Mouse (Mus musculus): Measurements from ENCODE around the gene Gk2. TPM values are rescaled to one million over a fixed set of nuclear protein-coding genes. Genes with fewer than 3 reads are reported as not detected.

Gk2 gene
- total RNA-seq (2021): not detected
- long read RNA-seq: 0 reads

DNA sequence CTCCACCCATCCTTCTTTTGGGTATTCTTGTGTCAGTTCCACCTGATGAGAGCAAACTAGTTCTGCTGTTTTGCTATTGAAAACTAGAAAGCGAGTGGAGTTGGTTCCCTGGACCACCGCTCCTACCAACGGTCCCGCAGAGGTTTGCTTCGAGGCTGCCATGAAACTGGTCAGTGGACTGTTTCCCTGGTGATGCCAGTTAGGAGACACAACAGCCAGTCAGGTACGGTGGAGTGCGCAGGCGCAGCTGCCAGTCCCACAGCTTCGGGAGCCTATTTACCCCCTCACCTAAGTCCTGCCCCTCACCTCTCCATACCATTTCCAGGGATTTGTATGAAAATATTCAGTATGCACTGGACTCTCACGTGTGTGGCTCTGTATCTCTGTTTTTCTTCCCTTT lies at the start of gene Gk2:
Gene Gk2, minus strand, starts transcription at position 206 of the 400 bp plus-strand sequence.
- DNase-seq (ENCODE audit: low spot score in 2 of 2): no peak

DNA sequence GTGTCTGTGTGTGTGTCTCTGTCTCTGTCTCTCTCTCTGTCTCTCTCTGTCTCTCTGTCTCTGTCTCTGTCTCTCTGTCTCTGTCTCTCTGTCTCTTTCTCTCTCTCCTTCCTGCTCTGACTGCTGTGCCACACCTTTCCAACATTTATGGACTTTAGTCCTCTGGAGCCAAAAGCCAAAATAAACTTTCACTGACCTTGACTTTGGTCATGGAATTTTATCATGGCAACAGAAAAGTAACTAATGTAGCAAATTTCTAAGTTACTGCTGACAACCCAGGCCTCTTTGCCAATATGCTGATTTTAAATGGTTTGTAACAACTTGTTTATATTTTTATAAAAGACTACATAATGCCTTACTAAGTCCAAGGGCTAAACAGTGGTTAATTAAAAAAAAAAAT lies 41.2 kb upstream of the Gk2 start:
- no peak for DNase-seq (ENCODE audit: low spot score in 2 of 2)

DNA sequence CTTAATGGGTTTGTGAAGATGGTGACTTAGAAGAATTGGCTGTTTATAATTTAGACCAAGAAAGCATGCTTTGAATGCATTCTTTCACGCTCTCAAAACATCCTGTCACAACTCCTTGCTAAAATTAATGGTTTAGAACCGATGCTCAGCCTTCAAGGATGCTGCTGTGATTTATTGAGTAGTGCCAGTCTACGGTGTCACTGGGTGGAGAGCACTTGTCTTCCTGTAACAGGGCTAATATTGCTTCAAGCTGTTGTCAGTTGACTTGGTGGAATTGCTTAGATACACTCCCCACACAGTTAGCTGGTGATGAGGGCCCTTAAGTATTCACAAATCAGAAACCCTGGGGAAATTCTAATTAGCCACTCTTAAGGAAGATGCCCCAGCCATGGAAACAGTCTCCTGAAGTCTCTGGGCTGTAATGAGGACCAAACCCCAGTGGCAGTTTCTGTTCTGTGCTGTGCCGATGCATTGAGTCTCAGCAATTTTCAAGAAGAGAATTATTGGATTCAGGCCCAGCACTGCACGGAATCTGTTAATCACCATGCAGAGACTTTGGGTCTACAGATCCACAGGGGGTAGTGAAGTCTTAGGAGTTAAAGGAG lies 38.8 kb upstream of the Gk2 start:
- DNase-seq (ENCODE audit: low spot score in 2 of 2): no peak

DNA sequence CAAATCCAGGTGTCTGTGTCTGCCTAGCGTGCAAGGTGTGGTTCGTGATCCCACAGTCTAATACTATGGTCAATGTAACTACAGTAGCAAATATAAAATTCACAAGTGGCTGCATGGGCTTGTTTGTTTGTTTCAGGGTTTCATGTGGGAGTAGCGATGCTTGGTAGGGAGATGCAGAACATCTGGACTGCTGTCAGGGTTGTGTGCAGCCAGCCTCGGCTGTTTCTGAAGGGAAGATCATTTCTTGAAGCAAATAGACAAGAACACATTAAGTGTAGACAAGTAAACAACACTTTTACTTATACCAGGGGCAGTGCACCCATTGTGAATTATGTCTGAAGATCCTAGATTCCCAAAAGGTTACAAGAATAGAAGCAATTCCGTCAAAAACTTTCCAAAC lies 36.6 kb upstream of the Gk2 start:
- DNase-seq (ENCODE audit: low spot score in 2 of 2): no peak

DNA sequence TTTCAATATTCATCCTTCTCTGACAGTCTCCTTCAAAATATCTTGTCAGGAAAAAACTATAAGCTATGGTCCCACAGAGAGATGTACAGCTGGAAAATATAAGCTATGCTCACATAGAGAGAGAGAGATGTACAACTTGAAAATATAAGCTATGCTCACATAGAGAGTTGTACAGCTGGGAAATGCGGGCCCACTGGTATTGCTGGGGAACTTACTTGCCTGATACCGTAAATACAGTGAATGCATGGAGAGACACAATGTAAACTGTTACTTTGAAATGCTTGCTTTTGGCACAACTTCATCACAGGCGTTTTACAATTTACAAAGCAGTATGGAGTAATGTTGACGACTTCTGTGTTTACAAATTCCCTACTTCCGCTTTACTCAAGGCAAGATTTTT lies 29.3 kb upstream of the Gk2 start:
- DNase-seq (ENCODE audit: low spot score in 2 of 2): no peak

DNA sequence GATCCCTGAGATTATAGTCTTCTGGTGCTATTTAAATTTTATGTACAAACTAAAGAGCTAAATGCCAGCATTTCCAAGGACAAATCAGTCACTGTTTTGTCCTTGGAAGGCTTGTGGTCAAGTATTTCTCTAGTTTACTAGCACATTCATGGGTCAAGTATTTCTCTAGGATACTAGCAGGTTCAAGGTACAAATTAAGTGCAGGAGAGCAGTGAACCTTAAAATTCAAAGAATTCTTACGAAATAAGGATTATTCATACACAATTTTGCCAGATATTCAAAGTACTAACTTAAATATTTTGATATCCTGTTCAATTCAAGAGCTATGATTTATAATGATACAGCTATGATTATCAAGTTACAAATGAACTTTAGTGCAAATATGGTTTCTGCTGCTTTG lies 23.2 kb upstream of the Gk2 start:
- no peak for DNase-seq (ENCODE audit: low spot score in 2 of 2)

DNA sequence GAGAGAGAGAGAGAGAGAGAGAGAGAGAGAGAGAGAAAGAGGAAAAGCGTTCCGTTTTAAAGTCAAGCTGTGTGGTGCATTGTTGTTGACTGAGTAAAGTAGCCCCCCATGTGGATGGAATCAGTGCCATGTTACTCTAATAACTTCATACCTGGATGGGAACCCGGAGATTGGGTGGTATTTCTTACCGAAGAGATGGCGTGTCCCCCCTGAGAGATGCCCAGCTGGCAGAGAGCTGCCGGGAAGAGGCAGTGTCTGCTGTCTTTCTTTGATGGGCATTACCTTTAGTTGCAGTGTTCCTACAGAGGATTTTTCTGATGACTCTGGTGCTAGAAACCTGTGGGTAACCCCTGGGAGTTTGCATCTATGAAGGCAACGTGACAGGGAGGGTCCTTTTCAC lies 10.4 kb upstream of the Gk2 start:
- DNase-seq (ENCODE audit: low spot score in 2 of 2): no peak

DNA sequence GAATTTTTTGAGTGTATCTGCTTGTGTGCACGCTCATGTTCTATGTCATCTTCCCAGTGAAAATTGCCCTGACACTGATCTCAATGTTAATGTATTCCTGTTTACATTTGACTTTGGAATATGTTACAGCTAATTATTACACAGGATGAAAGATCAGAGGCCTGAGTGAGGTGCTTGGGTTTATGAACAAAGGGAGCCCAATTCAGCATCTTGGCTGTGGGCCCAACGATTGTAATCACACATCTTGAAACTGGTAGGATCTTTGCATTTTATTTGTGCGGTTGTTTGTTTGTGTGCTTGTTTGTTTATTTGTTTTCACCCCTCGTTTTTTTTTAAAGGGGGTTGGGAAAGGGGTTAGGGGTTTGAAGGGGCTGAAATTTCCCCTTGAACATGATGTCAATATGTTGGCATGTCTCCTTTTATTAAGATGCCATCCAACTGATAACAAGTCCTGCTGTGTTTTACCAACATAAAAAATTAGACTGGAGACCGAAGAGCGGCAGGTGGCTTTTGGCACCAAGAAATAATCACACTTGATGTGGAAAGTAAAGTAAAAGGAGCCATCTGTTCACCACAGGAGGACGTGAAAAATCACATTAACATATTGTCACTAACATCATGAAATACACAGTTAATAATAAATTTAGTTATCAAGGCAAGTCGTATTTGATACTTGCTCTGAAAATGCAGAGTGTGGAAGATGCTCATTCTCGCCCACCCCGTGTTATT lies 9.8 kb upstream of the Gk2 start:
- DNase-seq (ENCODE audit: low spot score in 2 of 2): no peak

DNA sequence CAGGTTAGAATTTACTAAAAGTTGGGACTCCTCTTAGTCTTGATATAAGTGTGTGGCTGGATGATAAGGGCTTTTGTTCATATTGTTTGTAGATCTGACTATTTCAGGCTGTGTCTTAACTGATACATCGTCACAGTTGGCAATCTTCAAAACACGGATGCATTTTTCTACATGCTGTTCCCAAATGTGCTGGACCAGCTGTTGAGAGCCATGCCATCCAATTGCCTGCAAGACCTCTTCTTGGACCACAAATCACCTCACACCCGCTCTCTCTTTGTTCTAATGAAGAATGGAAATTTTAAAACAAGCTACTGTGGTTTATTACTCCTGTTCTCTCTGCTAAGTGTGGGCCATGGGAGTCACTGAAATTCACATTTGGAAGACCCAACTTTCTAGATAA lies 9.1 kb upstream of the Gk2 start:
- DNase-seq (ENCODE audit: low spot score in 2 of 2): no peak

DNA sequence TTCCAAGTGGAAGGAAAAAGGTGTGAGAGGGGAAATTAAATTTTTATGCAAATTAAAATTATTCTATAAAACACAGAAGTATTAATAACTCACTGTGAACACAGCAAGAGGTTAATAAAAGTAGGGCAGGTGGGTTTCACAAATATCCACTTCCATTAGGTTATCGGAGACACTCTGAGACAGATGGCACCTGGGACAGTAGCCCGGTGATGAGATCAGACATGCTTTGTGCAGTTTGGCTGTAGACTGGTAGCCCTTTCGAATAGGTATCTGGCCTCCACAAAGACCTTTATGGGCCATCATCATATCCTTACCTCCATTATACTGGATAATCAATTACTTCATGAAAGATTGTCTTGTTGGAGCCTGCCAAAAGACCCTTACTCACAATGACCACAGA lies 6.0 kb upstream of the Gk2 start:
- no peak for DNase-seq (ENCODE audit: low spot score in 2 of 2)

DNA sequence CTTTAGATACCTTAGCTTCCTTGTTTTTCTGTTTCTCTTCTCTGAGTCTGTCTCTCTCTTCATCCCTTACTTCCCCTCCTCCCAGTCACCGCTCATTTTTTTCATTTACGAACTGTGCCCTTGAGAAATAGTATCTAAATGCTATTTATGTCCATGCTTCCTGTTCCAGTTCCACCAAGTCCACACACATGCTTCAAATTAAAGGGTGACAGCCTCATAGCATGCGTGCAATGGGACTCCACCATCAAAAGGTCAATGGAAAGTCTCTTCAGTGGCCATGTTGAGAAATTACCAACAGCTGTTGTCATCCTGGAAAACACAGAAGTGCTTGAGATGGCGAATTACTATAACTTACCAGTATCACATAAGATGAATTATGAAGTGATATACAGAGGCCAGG lies 5.4 kb downstream of the Gk2 start:
- no peak for DNase-seq (ENCODE audit: low spot score in 2 of 2)

DNA sequence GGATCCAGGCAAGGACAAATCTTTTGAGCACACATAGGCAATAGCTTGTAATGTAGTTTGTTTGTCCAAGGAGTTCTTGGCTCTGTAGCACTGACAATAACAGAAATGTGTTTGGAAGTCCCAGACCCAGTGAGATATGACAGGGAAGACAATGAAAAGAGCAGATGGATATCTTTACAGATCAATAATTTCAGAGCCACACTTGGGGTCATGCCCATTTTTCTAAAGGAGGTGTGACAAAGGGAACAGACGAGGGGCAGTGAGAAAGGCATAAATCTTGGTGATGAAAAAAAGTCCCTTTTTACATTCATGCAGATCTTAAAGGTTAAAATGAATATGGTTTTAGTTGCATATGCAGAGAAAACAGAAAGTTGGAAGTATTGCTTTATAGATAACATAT lies 12.6 kb downstream of the Gk2 start:
- no peak for DNase-seq (ENCODE audit: low spot score in 2 of 2)

DNA sequence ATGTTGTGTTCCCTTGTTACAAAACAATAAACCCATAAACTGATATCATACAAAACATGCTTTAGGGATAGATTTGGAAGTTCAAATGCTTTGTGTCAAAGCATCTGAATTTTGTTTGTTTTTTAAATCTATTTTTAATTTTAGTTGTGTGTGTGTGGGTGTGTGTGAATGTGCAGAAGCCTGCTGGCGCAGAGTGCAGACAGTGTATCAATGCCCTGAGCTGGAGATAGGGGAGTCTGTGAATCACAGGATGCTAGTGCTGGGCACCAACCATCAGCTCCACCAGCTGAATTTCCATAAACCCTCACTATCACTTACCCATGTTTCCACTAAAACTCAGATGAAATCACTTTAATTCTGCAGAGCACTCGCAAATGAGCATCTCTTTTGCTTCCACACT lies 24.3 kb downstream of the Gk2 start:
- DNase-seq (ENCODE audit: low spot score in 2 of 2): no peak

DNA sequence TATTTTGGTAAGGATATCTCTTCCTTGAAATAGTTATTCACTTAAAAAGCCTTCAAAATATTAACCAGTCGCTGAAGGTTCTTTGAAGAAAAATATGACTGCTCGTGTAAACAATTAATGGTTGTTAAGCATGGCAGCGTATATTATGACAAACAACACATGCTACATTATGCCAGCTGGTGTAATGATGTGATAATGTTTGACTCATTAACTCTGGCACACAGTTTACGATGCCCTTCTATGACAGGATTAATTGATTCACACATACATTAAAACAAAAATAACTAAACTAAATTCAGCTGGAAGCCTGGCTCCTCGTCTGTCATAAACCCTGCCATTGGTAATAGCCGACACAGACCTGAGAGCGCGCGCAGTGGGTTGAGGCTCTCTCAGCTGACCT lies 26.8 kb downstream of the Gk2 start:
- no peak for DNase-seq (ENCODE audit: low spot score in 2 of 2)

DNA sequence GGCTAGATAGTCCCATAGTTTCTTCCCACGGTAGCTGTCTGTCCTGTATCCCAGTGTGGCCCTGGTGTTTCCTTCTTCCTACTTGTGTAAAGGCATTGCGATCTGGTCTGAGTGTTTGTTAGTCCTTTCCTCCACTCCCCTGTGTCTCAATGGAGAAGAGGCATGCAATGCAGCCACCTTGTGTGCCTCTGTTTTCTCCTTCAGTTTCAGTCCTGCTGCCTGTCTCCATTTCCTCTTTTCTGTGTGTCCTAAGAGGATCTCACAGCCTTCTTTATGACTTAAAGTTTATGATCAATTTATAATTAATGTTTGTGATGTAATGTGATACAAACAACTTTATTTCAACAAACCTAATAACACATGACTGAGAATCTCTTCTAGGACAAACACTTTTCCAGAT lies 35.2 kb downstream of the Gk2 start:
- DNase-seq (ENCODE audit: low spot score in 2 of 2): no peak

DNA sequence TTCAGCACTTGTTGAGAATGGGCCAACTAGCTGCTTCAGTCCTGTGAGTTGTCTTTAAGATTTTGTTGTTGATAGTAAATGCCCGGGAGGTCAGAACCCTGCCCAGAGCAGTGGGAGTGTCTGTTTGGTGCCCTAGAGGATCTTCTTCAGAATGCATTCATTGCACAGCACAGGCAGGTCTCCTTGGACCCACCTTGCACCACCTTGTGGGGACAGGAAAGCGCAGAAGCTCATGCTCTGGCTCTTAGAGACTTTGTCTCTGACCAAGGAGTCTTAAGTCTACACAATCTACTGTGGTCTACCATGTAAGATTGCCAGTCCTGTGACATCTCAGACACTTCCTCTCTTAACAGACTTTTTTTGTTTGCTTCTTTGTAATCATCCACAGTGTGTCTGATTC lies 39.6 kb downstream of the Gk2 start:
- no peak for DNase-seq (ENCODE audit: low spot score in 2 of 2)

DNA sequence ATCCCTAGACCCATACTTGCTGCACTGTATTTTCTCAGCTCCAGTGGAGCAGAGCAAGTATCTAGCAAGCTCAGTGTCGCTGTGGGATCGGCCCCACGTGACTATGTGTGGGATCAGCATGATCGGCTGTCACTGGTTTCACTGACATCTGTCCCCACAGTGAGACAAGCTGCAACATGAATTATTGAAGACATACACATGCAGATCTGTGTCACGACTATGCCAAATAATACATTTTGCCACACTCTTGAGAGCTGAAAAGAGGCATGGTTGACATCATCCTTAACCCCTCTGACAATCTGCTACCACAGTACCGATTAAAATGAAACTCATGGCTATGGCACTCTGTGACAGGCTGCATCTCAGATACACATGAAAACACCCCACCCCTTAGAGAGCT lies 41.0 kb downstream of the Gk2 start:
- peak; percentile 28 to 45 for DNase-seq (ENCODE audit: low spot score in 2 of 2)

DNA sequence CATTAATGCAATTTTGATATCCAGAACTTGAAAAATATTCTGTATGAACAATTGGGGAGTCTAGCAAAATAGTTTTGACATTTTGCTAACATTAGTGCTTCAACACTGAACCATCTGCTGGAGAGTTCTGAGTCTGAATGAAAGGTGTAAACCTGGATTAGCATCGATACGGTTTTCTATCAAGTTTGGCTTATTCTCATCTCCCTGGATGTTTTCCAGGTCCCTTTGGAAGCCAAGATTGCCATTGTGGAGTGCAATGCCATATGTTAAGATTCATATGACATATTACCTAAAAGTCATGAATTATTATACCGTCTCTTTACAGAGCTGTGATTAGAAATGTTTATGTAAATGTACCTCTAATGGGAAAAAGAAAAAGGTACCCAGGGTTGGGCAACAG lies 43.1 kb downstream of the Gk2 start:
- no peak for DNase-seq (ENCODE audit: low spot score in 2 of 2)

DNA sequence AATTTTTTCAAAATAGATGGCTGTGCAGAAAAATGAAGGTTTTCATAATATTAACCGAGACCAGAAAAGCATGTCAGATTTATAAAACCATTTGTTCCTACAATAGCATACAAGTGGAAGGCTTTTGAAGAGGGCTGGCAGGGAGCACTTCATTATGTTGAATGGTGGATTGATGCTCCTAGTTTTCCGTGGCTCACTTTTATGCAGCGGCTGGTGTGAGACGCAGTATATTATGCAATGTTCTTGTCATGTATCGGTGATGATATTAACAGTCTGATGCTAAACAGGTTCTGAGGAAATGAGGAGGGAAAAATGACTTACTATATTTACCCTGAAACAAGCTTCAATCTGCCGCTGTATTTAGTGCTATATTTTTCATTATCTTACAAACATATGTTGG lies 46.6 kb downstream of the Gk2 start:
- no peak for DNase-seq (ENCODE audit: low spot score in 2 of 2)

DNA sequence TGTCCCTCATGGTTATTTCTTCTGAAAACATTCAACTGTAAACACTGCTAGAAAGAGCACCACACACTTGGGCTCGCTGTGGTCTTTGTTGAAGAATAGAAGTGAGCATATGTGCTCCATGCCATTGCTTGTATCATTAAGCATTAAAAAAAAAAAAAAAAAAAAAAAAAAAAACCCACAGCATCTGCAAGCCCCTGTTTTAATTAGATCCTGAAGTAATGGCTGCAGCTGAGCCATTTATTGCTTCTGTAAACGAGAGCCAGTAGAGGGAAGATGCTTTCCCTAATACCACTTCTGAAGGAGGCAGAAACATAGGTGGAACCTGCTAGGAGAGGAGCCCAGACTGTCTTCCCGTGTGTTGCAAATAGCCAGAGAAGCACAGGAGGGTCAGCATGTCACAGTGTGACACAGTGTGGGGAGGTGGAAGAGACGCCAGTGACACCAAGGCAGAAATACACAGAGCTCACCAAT lies 47.6 kb downstream of the Gk2 start:
- DNase-seq (ENCODE audit: low spot score in 2 of 2): no peak

All from layer of hippocampus, postnatal 10 days (tissue).